Mouse (Mus musculus): ENCODE measurements around the gene Cd47. TPM values are rescaled to one million over a fixed set of nuclear protein-coding genes. Genes with fewer than 3 reads are reported as not detected.

Cd47 gene
- polyA plus RNA-seq, 1 experiment from 2014 or later: 94.9 TPM

- H3K4me1 ChIP-seq (ENCODE audit: control insufficient read depth, insufficient read depth, low read length): 0 out of 2 replicates have a peak, but pooled peaks cover 3% of the 10 kb centered on the region
- H3K36me3 ChIP-seq (ENCODE audit: control insufficient read depth, insufficient read depth, low read length): no peaks in the 10 kb centered on the region
- H3K27me3 ChIP-seq (ENCODE audit: control insufficient read depth, insufficient read depth, low read length): no peaks in the 10 kb centered on the region
- no peaks in the 10 kb centered on the region for H3K9me3 ChIP-seq (replicated peaks; ENCODE audit: control insufficient read depth, low read length)
- ATAC-seq (ENCODE audit: insufficient read depth, low FRiP score): 0 out of 2 replicates have a peak, but pooled peaks have one; percentile 32
- peak overlapping the region; percentile 68 for H3K27ac ChIP-seq (ENCODE audit: low read length)
- no peak overlapping the region for H3K4me2 ChIP-seq (ENCODE audit: low read depth, low read length)
- no peak overlapping the region for H3K9ac ChIP-seq (ENCODE audit: low read length)
- no peak overlapping the region for H3K4me3 ChIP-seq (replicated peaks; ENCODE audit: low read length)
- WGBS: 57% methylated on average over 8 of the region's 8 CpGs
Observed at GRCm38 (mm10) chr16:49905601-49906001, 105.3 kb downstream of the Cd47 start.

- Histone ChIP-seq H3K4me2 (ENCODE audit: low read depth, low read length) (peak overlapping the region; percentile 34), H3K27me3 (ENCODE audit: control insufficient read depth, insufficient read depth, low read length) (no peaks in the 10 kb centered on the region), H3K27ac (ENCODE audit: low read length) (peak overlapping the region; percentile 85), H3K4me3 (replicated peaks; ENCODE audit: low read length) (no peak overlapping the region), H3K9me3 (replicated peaks; ENCODE audit: control insufficient read depth, low read length) (no peaks in the 10 kb centered on the region), H3K4me1 (ENCODE audit: control insufficient read depth, insufficient read depth, low read length) (0 out of 2 replicates have a peak, but pooled peaks cover 3% of the 10 kb centered on the region), H3K36me3 (ENCODE audit: control insufficient read depth, insufficient read depth, low read length) (no peaks in the 10 kb centered on the region), H3K9ac (ENCODE audit: low read length) (no peak overlapping the region)
- ATAC-seq (ENCODE audit: insufficient read depth, low FRiP score): 0 out of 2 replicates have a peak, but pooled peaks have one; percentile 20
- 56% methylated on average over 5 of the region's 5 CpGs for WGBS
Observed at GRCm38 (mm10) chr16:49906066-49906465, 105.7 kb downstream of the Cd47 start.

- H3K27ac ChIP-seq (ENCODE audit: low read length): no peak overlapping the region
- H3K9me3 ChIP-seq (replicated peaks; ENCODE audit: control insufficient read depth, low read length): no peaks in the 10 kb centered on the region
- H3K36me3 ChIP-seq (ENCODE audit: control insufficient read depth, insufficient read depth, low read length): no peaks in the 10 kb centered on the region
- H3K4me3 ChIP-seq (replicated peaks; ENCODE audit: low read length): no peak overlapping the region
- no peaks in the 10 kb centered on the region for H3K27me3 ChIP-seq (ENCODE audit: control insufficient read depth, insufficient read depth, low read length)
- H3K4me1 ChIP-seq (ENCODE audit: control insufficient read depth, insufficient read depth, low read length): 0 out of 2 replicates have a peak, but pooled peaks cover 3% of the 10 kb centered on the region
- WGBS: 72% methylated on average over 2 of the region's 2 CpGs
- no peak for ATAC-seq (ENCODE audit: insufficient read depth, low FRiP score)
- H3K4me2 ChIP-seq (ENCODE audit: low read depth, low read length): no peak overlapping the region
- H3K9ac ChIP-seq (ENCODE audit: low read length): no peak overlapping the region
Observed at GRCm38 (mm10) chr16:49906940-49907339, 106.6 kb downstream of the Cd47 start.

- Histone ChIP-seq H3K36me3 (ENCODE audit: control insufficient read depth, insufficient read depth, low read length) (no peaks in the 10 kb centered on the region), H3K9me3 (replicated peaks; ENCODE audit: control insufficient read depth, low read length) (no peaks in the 10 kb centered on the region), H3K4me2 (ENCODE audit: low read depth, low read length) (no peak overlapping the region), H3K27me3 (ENCODE audit: control insufficient read depth, insufficient read depth, low read length) (no peaks in the 10 kb centered on the region), H3K4me1 (ENCODE audit: control insufficient read depth, insufficient read depth, low read length) (0 out of 2 replicates have a peak, but pooled peaks cover 3% of the 10 kb centered on the region), H3K9ac (ENCODE audit: low read length) (no peak overlapping the region), H3K4me3 (replicated peaks; ENCODE audit: low read length) (no peak overlapping the region), H3K27ac (ENCODE audit: low read length) (no peak overlapping the region)
- 49% methylated on average over 4 of the region's 4 CpGs for WGBS
- peak; percentile 71; the same call in 1 of the 2 replicates for ATAC-seq (ENCODE audit: insufficient read depth, low FRiP score)
Observed at GRCm38 (mm10) chr16:49907356-49907755, 107.0 kb downstream of the Cd47 start.

- Histone ChIP-seq H3K27ac (ENCODE audit: low read length) (no peak overlapping the region), H3K9me3 (replicated peaks; ENCODE audit: control insufficient read depth, low read length) (no peaks in the 10 kb centered on the region), H3K4me2 (ENCODE audit: low read depth, low read length) (no peak overlapping the region), H3K4me3 (replicated peaks; ENCODE audit: low read length) (no peak overlapping the region), H3K9ac (ENCODE audit: low read length) (no peak overlapping the region), H3K36me3 (ENCODE audit: control insufficient read depth, insufficient read depth, low read length) (no peaks in the 10 kb centered on the region), H3K27me3 (ENCODE audit: control insufficient read depth, insufficient read depth, low read length) (no peaks in the 10 kb centered on the region), H3K4me1 (ENCODE audit: control insufficient read depth, insufficient read depth, low read length) (0 out of 2 replicates have a peak, but pooled peaks cover 3% of the 10 kb centered on the region)
- WGBS: 63% methylated on average over 8 of the region's 8 CpGs
- ATAC-seq (ENCODE audit: insufficient read depth, low FRiP score): no peak
Observed at GRCm38 (mm10) chr16:49909536-49909935, 109.2 kb downstream of the Cd47 start.

GRCm38 (mm10) chr16:49914094-49914493 is 113.8 kb downstream of the Cd47 start:
- 63% methylated on average over 2 of the region's 2 CpGs for WGBS
- Histone ChIP-seq H3K36me3 (ENCODE audit: control insufficient read depth, insufficient read depth, low read length) (no peaks in the 10 kb centered on the region), H3K4me1 (ENCODE audit: control insufficient read depth, insufficient read depth, low read length) (no peaks in the 10 kb centered on the region), H3K27me3 (ENCODE audit: control insufficient read depth, insufficient read depth, low read length) (no peaks in the 10 kb centered on the region), H3K4me3 (replicated peaks; ENCODE audit: low read length) (no peak overlapping the region), H3K9me3 (replicated peaks; ENCODE audit: control insufficient read depth, low read length) (no peaks in the 10 kb centered on the region), H3K9ac (ENCODE audit: low read length) (no peak overlapping the region), H3K4me2 (ENCODE audit: low read depth, low read length) (no peak overlapping the region), H3K27ac (ENCODE audit: low read length) (no peak overlapping the region)
- no peak for ATAC-seq (ENCODE audit: insufficient read depth, low FRiP score)

GRCm38 (mm10) chr16:49915532-49916476 is 115.5 kb downstream of the Cd47 start:
- 80% methylated on average over 11 of the region's 11 CpGs for WGBS
- no peak for ATAC-seq (ENCODE audit: insufficient read depth, low FRiP score)
- H3K27ac ChIP-seq (ENCODE audit: low read length): no peak overlapping the region
- no peak overlapping the region for H3K4me3 ChIP-seq (replicated peaks; ENCODE audit: low read length)
- H3K9ac ChIP-seq (ENCODE audit: low read length): no peak overlapping the region
- no peaks in the 10 kb centered on the region for H3K9me3 ChIP-seq (replicated peaks; ENCODE audit: control insufficient read depth, low read length)
- H3K27me3 ChIP-seq (ENCODE audit: control insufficient read depth, insufficient read depth, low read length): no peaks in the 10 kb centered on the region
- no peaks in the 10 kb centered on the region for H3K36me3 ChIP-seq (ENCODE audit: control insufficient read depth, insufficient read depth, low read length)
- no peak overlapping the region for H3K4me2 ChIP-seq (ENCODE audit: low read depth, low read length)
- no peaks in the 10 kb centered on the region for H3K4me1 ChIP-seq (ENCODE audit: control insufficient read depth, insufficient read depth, low read length)

- no peaks in the 10 kb centered on the region for H3K4me1 ChIP-seq (ENCODE audit: control insufficient read depth, insufficient read depth, low read length)
- H3K36me3 ChIP-seq (ENCODE audit: control insufficient read depth, insufficient read depth, low read length): no peaks in the 10 kb centered on the region
- no peak for ATAC-seq (ENCODE audit: insufficient read depth, low FRiP score)
- H3K9me3 ChIP-seq (replicated peaks; ENCODE audit: control insufficient read depth, low read length): no peaks in the 10 kb centered on the region
- 79% methylated on average over 10 of the region's 10 CpGs for WGBS
- no peak overlapping the region for H3K9ac ChIP-seq (ENCODE audit: low read length)
- H3K4me2 ChIP-seq (ENCODE audit: low read depth, low read length): no peak overlapping the region
- no peak overlapping the region for H3K27ac ChIP-seq (ENCODE audit: low read length)
- H3K27me3 ChIP-seq (ENCODE audit: control insufficient read depth, insufficient read depth, low read length): no peaks in the 10 kb centered on the region
- H3K4me3 ChIP-seq (replicated peaks; ENCODE audit: low read length): no peak overlapping the region
Observed at GRCm38 (mm10) chr16:49920191-49920590, 119.9 kb downstream of the Cd47 start.

- H3K36me3 ChIP-seq (ENCODE audit: control insufficient read depth, insufficient read depth, low read length): no peaks in the 10 kb centered on the region
- 69% methylated on average over 6 of the region's 6 CpGs for WGBS
- H3K4me2 ChIP-seq (ENCODE audit: low read depth, low read length): no peak overlapping the region
- H3K9me3 ChIP-seq (replicated peaks; ENCODE audit: control insufficient read depth, low read length): no peaks in the 10 kb centered on the region
- H3K27ac ChIP-seq (ENCODE audit: low read length): no peak overlapping the region
- no peak overlapping the region for H3K4me3 ChIP-seq (replicated peaks; ENCODE audit: low read length)
- no peak for ATAC-seq (ENCODE audit: insufficient read depth, low FRiP score)
- no peaks in the 10 kb centered on the region for H3K4me1 ChIP-seq (ENCODE audit: control insufficient read depth, insufficient read depth, low read length)
- no peaks in the 10 kb centered on the region for H3K27me3 ChIP-seq (ENCODE audit: control insufficient read depth, insufficient read depth, low read length)
- no peak overlapping the region for H3K9ac ChIP-seq (ENCODE audit: low read length)
Observed at GRCm38 (mm10) chr16:49921677-49922076, 121.3 kb downstream of the Cd47 start.

All from stomach, embryonic 16.5 days (tissue).